Mouse (Mus musculus): ENCODE measurements around the gene Imp4.

GRCm38 (mm10) chr1:34489852-34490541, 50.3 kb downstream of the Imp4 start:
- TF ChIP-seq CTCF (IDR thresholded peaks at IDR 0.05; ENCODE audit: low read depth, low read length) (no peak), POLR2A (IDR thresholded peaks at IDR 0.05; ENCODE audit: extremely low read depth, insufficient read depth, low read length) (no peak)
